Mouse (Mus musculus): Measurements from ENCODE around the gene Zfp27.

DNA sequence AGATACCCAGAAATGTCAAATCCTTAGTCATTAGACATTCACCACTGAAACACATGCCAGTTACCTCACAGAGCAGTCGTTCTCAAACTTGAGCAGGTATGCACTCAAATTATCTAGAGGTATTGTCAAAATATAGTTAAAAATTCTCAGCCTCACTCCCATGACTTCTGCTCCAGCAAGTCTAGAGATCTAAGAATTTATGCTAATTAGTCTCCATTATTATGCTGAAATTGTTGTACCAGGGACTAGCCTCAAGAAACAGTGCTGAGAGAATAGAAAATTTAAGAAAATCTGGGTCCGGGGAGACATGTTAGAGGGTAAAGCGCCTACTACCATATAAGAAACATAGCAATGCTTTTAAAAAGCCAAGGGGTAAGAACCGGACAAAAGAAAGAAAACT, 2.3 kb downstream of the Zfp27 start:
- TF ChIP-seq CTCF (IDR thresholded peaks at IDR 0.05; ENCODE audit: borderline replicate concordance, insufficient read depth, low read depth, low read length) (no peak), POLR2A (IDR thresholded peaks at IDR 0.05; ENCODE audit: borderline replicate concordance, insufficient read depth, low read length) (no peak)

All from cerebellum, adult 2 months (tissue).